Mouse (Mus musculus) G1E (cell line): ENCODE results near the gene Lck.

Source experiments
- CTCF ChIP-seq: IDR thresholded peaks from 2 replicates; pipeline ENCODE4 v1.5.1; 2012; ENCODE audit warnings: low read depth, low read length, inconsistent platforms, mixed read lengths
- GATA2 ChIP-seq: IDR thresholded peaks from 2 replicates; pipeline ENCODE4 v1.6.1; 2012; ENCODE audit warnings: low read depth, low read length, inconsistent platforms, borderline replicate concordance
- POLR2AphosphoS5 ChIP-seq: IDR thresholded peaks from 2 replicates; pipeline ENCODE4 v1.6.1; 2012; ENCODE audit warnings: low read depth, low read length, inconsistent platforms; ENCODE audit not compliant: insufficient replicate concordance

DNA sequence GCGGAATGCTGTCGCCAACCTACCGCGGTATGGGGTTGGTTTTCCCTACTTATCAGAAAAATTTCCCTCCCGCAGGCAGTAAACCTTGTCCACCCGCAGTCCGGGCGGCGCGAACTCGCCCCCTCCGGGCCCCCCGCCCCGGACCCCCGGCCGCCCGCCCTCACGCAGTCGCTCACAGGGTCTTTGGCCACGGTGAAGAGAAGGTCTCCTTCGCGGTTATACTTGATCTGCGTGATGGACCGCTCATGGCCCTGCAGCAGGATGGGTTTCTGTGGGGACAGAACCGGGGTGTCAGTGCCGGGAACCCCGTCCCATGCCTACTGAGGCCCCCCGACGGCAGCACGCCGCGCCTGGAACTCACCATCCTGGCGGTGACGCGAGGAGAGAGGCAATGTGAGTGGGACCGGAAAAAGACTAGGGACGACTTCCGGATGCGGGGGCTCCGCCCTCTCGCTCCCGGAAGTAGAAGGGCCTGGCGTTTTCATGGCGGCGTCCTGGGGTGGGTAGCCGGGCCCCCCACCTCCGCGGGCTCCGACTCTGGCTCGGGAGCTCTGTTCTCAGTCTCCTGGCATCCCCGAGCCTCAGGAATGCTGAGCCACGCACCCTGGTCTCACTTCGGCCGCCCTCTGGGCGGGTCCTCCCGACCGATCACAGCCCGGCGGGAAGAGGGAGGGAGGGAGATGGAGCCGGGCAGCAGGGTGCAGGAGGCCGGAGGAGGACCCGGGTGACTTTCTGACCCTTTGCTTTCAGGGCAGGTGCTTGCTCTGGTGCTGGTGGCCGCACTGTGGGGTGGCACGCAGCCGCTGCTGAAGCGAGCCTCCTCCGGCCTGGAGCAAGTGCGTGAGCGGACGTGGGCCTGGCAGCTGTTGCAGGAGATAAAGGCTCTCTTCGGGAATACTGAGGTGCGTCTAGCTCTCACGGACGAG, 27.1 kb upstream of the Lck start, which contains the start of the genes Eif3i and Tmem234:
- TF ChIP-seq CTCF = no peak
- no peak for TF ChIP-seq POLR2AphosphoS5
- TF ChIP-seq GATA2 = no peak
